Mouse (Mus musculus): ENCODE results near the gene Pacrg. TPM values are rescaled to one million over a fixed set of nuclear protein-coding genes. Genes with fewer than 3 reads are reported as not detected.

Gene Pacrg
- total and polyA plus RNA-seq, 2 experiments = not detected

- 78% methylated on average over 19 of the region's 19 CpGs for WGBS
- H3K27ac ChIP-seq (replicated peaks; ENCODE audit: insufficient read depth, low read depth, low read length) = peak overlapping the region; percentile 39
These were observed 449.6 kb downstream of the Pacrg start for GRCm38 (mm10) chr17:10390232-10391172.

GRCm38 (mm10) chr17:10389740-10390139 is 450.4 kb downstream of the Pacrg start:
- TF ChIP-seq POLR2A (IDR thresholded peaks at IDR 0.05; ENCODE audit: extremely low read depth, insufficient read depth, low read length) = no peak
- no peak for TF ChIP-seq CTCF (IDR thresholded peaks at IDR 0.05; ENCODE audit: low read depth, low read length)
- WGBS = 82% methylated on average over 9 of the region's 9 CpGs
- no peaks in the 10 kb centered on the region for H3K79me2 ChIP-seq (ENCODE audit: control insufficient read depth, insufficient read depth, low read length)
- peak overlapping the region; percentile 39 for H3K27ac ChIP-seq (replicated peaks; ENCODE audit: insufficient read depth, low read depth, low read length)
- no peak for DNase-seq (ENCODE audit: extremely low read depth, low read depth, low spot score)
- H3K9ac ChIP-seq (ENCODE audit: low read depth, low read length) = no peak overlapping the region
- H3K27me3 ChIP-seq (ENCODE audit: control insufficient read depth, insufficient read depth, low read length) = no peaks in the 10 kb centered on the region
- 0 out of 2 replicates have a peak, but pooled peaks cover 6% of the 10 kb centered on the region for H3K4me1 ChIP-seq (ENCODE audit: control insufficient read depth, insufficient read depth, low read length)
- H3K4me3 ChIP-seq (ENCODE audit: insufficient read depth, low read depth, low read length) = no peak overlapping the region
- no peaks in the 10 kb centered on the region for H3K36me3 ChIP-seq (ENCODE audit: control insufficient read depth, insufficient read depth, low read length)

More at GRCm38 (mm10) chr17:10390232-10391172, 449.6 kb downstream of the Pacrg start:
- DNase-seq (ENCODE audit: extremely low read depth, low read depth, low spot score) = peak; percentile 29
- H3K36me3 ChIP-seq (ENCODE audit: control insufficient read depth, insufficient read depth, low read length) = no peaks in the 10 kb centered on the region
- H3K79me2 ChIP-seq (ENCODE audit: control insufficient read depth, insufficient read depth, low read length) = no peaks in the 10 kb centered on the region
- no peak for TF ChIP-seq POLR2A (IDR thresholded peaks at IDR 0.05; ENCODE audit: extremely low read depth, insufficient read depth, low read length)
- no peak for TF ChIP-seq CTCF (IDR thresholded peaks at IDR 0.05; ENCODE audit: low read depth, low read length)
- H3K4me3 ChIP-seq (ENCODE audit: insufficient read depth, low read depth, low read length) = no peak overlapping the region
- H3K27me3 ChIP-seq (ENCODE audit: control insufficient read depth, insufficient read depth, low read length) = no peaks in the 10 kb centered on the region
- no peak overlapping the region for H3K9ac ChIP-seq (ENCODE audit: low read depth, low read length)
- H3K4me1 ChIP-seq (ENCODE audit: control insufficient read depth, insufficient read depth, low read length) = 0 out of 2 replicates have a peak, but pooled peaks cover 6% of the 10 kb centered on the region

- H3K27me3 ChIP-seq (ENCODE audit: control insufficient read depth, insufficient read depth, low read length) = no peaks in the 10 kb centered on the region
- no peak for DNase-seq (ENCODE audit: extremely low read depth, low read depth, low spot score)
- no peaks in the 10 kb centered on the region for H3K36me3 ChIP-seq (ENCODE audit: control insufficient read depth, insufficient read depth, low read length)
- no peak overlapping the region for H3K9ac ChIP-seq (ENCODE audit: low read depth, low read length)
- H3K79me2 ChIP-seq (ENCODE audit: control insufficient read depth, insufficient read depth, low read length) = no peaks in the 10 kb centered on the region
- H3K4me3 ChIP-seq (ENCODE audit: insufficient read depth, low read depth, low read length) = no peak overlapping the region
- no peak overlapping the region for H3K27ac ChIP-seq (replicated peaks; ENCODE audit: insufficient read depth, low read depth, low read length)
- 86% methylated on average over 6 of the region's 6 CpGs for WGBS
- TF ChIP-seq POLR2A (IDR thresholded peaks at IDR 0.05; ENCODE audit: extremely low read depth, insufficient read depth, low read length) (no peak), CTCF (IDR thresholded peaks at IDR 0.05; ENCODE audit: low read depth, low read length) (no peak)
- H3K4me1 ChIP-seq (ENCODE audit: control insufficient read depth, insufficient read depth, low read length) = 0 out of 2 replicates have a peak, but pooled peaks cover 6% of the 10 kb centered on the region
These were observed 453.6 kb downstream of the Pacrg start for GRCm38 (mm10) chr17:10386548-10386947.

GRCm38 (mm10) chr17:10383406-10383805 is 456.7 kb downstream of the Pacrg start:
- TF ChIP-seq POLR2A (IDR thresholded peaks at IDR 0.05; ENCODE audit: extremely low read depth, insufficient read depth, low read length) (no peak), CTCF (IDR thresholded peaks at IDR 0.05; ENCODE audit: low read depth, low read length) (no peak)
- Histone ChIP-seq H3K79me2 (ENCODE audit: control insufficient read depth, insufficient read depth, low read length) (no peaks in the 10 kb centered on the region), H3K27ac (replicated peaks; ENCODE audit: insufficient read depth, low read depth, low read length) (no peak overlapping the region), H3K4me1 (ENCODE audit: control insufficient read depth, insufficient read depth, low read length) (no peaks in the 10 kb centered on the region), H3K9ac (ENCODE audit: low read depth, low read length) (no peak overlapping the region), H3K36me3 (ENCODE audit: control insufficient read depth, insufficient read depth, low read length) (no peaks in the 10 kb centered on the region), H3K27me3 (ENCODE audit: control insufficient read depth, insufficient read depth, low read length) (no peaks in the 10 kb centered on the region), H3K4me3 (ENCODE audit: insufficient read depth, low read depth, low read length) (no peak overlapping the region)
- WGBS = 80% methylated on average over 6 of the region's 6 CpGs
- DNase-seq (ENCODE audit: extremely low read depth, low read depth, low spot score) = peak; percentile 46

- no peak overlapping the region for H3K4me3 ChIP-seq (ENCODE audit: insufficient read depth, low read depth, low read length)
- H3K36me3 ChIP-seq (ENCODE audit: control insufficient read depth, insufficient read depth, low read length) = no peaks in the 10 kb centered on the region
- H3K79me2 ChIP-seq (ENCODE audit: control insufficient read depth, insufficient read depth, low read length) = no peaks in the 10 kb centered on the region
- H3K9ac ChIP-seq (ENCODE audit: low read depth, low read length) = no peak overlapping the region
- no peak for TF ChIP-seq POLR2A (IDR thresholded peaks at IDR 0.05; ENCODE audit: extremely low read depth, insufficient read depth, low read length)
- TF ChIP-seq CTCF (IDR thresholded peaks at IDR 0.05; ENCODE audit: low read depth, low read length) = no peak
- H3K27ac ChIP-seq (replicated peaks; ENCODE audit: insufficient read depth, low read depth, low read length) = no peak overlapping the region
- WGBS = 91% methylated on average over 10 of the region's 10 CpGs
- no peaks in the 10 kb centered on the region for H3K27me3 ChIP-seq (ENCODE audit: control insufficient read depth, insufficient read depth, low read length)
- no peak for DNase-seq (ENCODE audit: extremely low read depth, low read depth, low spot score)
- H3K4me1 ChIP-seq (ENCODE audit: control insufficient read depth, insufficient read depth, low read length) = no peaks in the 10 kb centered on the region
These were observed 461.5 kb downstream of the Pacrg start for GRCm38 (mm10) chr17:10378467-10379175.

All from liver, adult 2 months (tissue).